Mouse (Mus musculus) B cell, adult (primary cell): ENCODE measurements around the gene Surf1. TPM values are rescaled to one million over a fixed set of nuclear protein-coding genes. Genes with fewer than 3 reads are reported as not detected.

Experiments
- total RNA-seq: library from RNA; stranded (reverse); gene quantifications from 4 replicates; pipeline ENCODE4 v1.2.4, GENCODE M21; 2023; ENCODE audit not compliant: inconsistent age

The Surf1 gene
- total RNA-seq = 55.8 to 77.5 TPM (median 60.0 TPM) in 4 replicates

DNA sequence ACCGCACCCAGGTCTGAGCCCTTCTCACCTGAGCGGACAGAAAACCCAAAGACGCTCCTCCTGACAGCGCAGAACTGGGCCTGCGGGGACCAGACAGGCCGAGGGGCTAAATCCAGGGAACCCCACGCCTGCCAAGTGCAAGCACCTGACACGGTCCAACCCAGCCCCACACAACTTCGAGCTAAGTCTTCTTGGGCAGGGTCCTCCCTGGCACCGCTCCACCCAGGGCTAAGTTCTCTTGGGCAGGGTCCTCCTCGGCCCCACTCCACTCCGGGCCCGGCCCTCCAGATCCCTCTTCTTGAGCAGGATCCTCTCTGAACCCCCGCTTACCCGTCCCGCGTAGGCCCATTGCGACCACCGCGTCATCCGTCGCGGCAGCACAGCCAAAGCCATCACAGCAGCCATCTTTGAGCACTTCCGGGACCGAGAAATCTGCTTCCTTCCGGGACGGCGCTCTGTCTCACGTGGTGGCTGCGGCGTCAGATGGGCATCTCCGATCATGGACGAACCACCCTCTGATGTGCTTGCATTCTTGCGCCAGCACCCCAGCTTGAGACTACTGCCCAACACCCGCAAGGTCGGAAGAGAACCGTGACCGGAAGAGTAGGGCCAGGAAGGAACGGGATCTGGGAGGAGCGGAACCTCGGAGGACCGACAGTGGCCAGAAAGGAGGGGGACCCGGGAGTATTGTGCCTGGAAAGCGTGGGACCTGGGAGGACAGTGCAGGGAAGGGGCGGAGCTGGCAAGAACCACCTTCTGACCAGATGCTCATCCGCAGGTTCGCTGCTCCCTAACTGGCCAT is at the start of gene Surf1, which contains the start of gene Surf2:
Gene Surf1 (minus strand): TSS at position 604 of the 802 bp plus-strand sequence.
Gene Surf2 (plus strand): TSS at position 441 of the 802 bp plus-strand sequence.

DNA sequence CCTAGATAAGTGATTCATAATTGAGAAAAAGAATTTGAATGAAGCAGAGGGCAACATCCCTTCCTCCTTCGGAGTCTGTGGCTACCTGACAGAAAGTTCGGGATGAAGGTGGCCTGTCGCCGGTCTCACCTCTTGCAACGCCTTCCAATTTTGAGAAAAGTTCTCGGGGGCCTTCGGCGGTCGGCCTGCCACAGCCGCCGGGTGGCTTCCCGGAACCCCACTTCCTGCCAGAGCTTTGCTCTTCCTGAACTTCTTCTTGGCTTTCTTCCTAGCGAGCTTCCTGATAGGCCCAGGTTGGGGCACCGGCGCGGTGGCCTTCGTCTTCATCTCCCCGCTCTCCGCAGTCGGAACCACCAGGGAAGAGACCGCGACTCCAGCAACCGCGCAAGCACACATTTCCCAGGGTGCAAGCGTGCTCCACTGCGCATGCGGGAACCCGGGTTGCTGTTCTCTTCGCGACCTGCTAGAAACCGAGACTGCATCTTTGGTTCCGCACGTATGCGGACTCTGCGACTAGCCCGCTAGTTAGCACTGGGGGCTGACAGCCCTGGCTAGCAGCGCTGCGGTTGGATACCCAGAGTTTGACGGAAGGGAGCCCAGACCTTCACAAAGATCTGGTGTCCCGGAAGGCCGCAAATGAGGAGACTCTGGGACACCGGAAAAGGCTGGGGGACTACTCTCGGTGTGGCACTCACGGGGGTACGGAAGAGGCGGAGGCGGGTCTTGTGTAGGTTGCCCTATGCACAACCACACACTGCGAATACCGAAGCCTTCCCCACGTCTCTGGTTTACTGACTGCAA is 47.8 kb upstream of the Surf1 start, which contains the start of gene Rexo4:
Gene Rexo4 (minus strand): TSS at position 464 of the 801 bp plus-strand sequence.

DNA sequence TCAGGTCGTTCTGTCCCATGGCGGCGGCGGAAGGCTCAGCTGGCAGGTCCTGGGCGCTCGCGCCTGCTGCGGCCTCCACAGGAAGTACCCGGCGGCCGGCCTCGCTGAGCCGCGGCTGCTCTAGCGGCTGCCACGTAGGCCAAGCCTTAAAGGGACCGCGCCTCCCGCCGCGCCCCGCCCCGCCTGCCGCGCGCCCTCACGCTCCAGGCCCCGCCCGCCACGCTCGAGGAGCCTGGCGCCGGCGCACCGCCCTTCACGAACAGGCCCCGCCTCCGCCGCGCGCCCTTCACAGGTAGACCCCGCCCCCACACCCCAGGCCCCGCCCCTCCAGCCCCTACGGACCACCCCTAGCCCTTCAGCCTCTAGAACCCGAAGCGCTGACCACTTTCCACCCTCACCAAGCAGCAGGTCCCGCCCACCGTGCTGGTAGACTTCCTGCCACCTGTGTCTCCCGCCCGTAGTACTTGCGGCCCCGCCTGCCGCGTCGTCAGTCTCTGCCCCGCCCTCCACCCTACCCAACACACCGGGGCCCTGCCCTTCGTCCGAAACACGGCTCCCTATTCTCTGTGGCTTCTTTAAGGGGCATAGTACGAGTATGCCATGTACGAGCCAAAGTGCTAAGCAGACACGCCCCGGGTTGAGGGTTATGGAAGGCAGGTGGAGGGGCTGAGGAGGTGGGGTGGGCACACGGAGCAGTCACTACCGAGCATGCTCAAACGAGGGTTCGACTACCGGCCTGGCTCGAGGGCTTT is 17.1 kb upstream of the Surf1 start, which contains the start of the genes Surf4 and Stkld1:
Gene Surf4 (minus strand): TSS at position 625 of the 752 bp plus-strand sequence.
Gene Stkld1 (plus strand): TSS at position 744 of the 752 bp plus-strand sequence.

DNA sequence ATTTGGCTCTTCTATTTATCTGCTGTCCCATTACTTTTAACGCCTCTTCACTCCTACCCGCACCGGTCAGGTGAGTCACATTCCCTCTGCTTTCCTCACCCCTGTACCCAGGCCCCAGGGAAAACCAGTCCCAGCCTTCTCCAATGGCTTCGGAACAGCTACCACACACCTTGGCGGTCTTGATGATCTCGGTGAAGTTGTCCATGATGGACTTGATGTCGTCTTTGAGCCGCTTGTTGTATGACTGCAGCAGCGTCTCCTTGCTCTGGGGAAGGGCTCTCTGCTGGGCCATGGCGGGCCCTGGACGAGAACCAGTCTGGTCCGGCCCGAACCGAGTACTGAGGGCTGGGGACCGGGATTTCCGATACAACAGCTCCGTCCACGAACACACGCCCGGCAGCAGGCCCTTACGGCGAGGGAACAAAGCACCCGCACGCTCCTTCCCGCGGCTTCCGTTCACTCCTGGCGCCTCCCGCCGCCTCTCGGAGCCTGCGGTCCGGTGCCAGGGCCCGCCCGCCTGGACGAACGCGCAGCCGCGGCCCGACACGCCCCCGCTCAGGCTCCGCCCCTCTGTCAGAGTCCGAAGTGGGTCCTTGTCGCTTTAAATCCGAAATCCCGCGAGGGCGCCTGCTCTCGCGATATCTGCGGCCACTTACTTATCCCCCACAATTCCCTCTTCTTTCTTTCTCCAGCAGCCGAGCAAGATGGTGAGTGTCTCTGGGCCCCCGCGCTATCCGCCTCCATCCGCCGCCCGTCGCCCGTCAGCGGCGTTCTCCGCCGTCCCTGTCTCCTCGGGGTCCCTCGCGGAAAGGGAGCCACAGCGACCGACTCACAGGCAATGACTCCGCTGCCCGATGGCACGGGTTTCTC is 6.0 kb downstream of the Surf1 start, which contains the start of the genes Med22 and Rpl7a:
Gene Med22 (minus strand): TSS at position 554 of the 870 bp plus-strand sequence.
Gene Rpl7a (plus strand): TSS at position 641 of the 870 bp plus-strand sequence.

DNA sequence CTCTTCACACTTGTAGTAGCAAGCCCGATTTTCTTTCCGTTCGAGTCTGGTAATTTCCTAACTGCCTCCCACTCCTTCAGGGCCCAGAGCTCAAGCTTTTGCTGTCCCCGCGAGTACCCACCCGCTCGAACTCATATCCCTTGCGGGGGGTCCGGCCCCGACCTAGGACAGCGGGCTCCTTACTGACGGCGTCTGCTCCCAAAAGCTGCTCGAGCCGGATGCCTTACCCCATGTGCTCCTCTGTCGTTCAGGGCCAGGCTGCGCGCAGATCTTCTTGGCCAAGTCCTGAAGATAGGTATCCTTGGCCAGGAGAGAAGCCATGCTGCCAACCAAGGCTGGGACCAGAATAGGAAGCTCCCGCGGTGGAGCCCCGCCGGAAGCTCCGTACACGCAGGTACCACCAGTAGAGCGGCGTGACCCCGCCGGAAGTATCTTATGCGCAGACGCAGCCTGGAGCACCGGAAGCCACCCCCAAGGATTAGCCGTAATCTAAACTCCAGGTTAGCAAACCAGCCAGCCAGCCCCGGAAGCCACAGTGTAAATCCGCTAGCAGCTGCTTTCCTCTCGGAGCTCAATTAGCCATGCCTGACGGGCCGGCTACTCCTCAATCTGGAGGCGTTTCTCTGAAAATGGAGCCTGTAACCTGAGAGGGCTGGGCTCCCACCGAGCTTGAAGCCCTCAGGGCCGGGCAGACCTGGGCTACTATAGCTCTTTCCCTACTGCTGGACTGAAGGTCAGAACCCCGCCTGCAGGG is 13.7 kb downstream of the Surf1 start, which contains the start of gene Surf6:
Gene Surf6 (minus strand): TSS at position 413 of the 754 bp plus-strand sequence.

DNA sequence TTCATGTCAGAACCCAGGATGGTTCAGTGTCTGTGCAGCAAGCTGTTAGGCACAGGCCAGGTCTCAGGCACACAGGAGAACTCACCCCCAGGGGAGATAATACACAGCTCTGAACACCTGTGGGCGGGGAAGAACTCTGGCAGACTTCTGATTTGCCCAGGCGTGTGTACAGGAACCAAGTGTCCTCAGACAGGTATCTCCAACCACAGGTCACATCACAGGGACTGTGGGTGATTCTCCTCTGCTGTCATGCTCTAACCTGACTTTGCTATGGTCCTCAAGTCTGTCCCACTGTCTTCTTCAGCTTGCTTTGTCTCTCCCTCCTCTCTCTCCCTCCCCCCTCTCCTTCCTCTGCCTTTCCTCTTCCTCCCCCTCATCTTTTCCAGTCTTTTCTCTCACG is 51.5 kb downstream of the Surf1 start, which contains the start of gene Abo:
Gene Abo (minus strand): TSS at position 101 of the 400 bp plus-strand sequence.

Other genes starting within 250 kb of the Surf1 start
- not detected in 4 replicates for gene Lcn4, start 245.2 kb downstream of the Surf1 start, total RNA-seq
- gene Abo, start 51.6 kb downstream of the Surf1 start, total RNA-seq = not detected in 4 replicates
- 66.0 to 76.3 TPM (median 70.9 TPM) in 4 replicates for gene Surf6, start 13.7 kb downstream of the Surf1 start, total RNA-seq
- 14.9 to 18.4 TPM (median 17.2 TPM) in 4 replicates for gene Med22, start 5.9 kb downstream of the Surf1 start, total RNA-seq
- 716 to 763 TPM (median 757 TPM) in 4 replicates for gene Rpl7a, start 5.8 kb downstream of the Surf1 start, total RNA-seq
- 45.9 to 55.5 TPM (median 50.3 TPM) in 4 replicates for gene Surf2, start 163 bp downstream of the Surf1 start, total RNA-seq
- gene Surf4, start 17.4 kb upstream of the Surf1 start, total RNA-seq = 58.8 to 67.2 TPM (median 62.0 TPM) in 4 replicates
- gene Stkld1, start 17.5 kb upstream of the Surf1 start, total RNA-seq = not detected in 4 replicates
- gene Rexo4, start 47.9 kb upstream of the Surf1 start, total RNA-seq = 56.8 to 74.9 TPM (median 67.4 TPM) in 4 replicates
- 0.16 TPM in 1 of 4 replicates, not detected in the others for gene Adamts13, start 56.9 kb upstream of the Surf1 start, total RNA-seq
- 36.1 to 44.2 TPM (median 39.9 TPM) in 4 replicates for gene Cacfd1, start 93.4 kb upstream of the Surf1 start, total RNA-seq
- 6.8 to 9.0 TPM (median 8.5 TPM) in 4 replicates for gene Slc2a6, start 111.5 kb upstream of the Surf1 start, total RNA-seq
- gene Mymk, start 155.6 kb upstream of the Surf1 start, total RNA-seq = not detected in 4 replicates
- gene Adamtsl2, start 162.8 kb upstream of the Surf1 start, total RNA-seq = 1.6 to 5.0 TPM (median 3.4 TPM) in 4 replicates
- not detected in 4 replicates for gene Fam163b, start 226.0 kb upstream of the Surf1 start, total RNA-seq
- not detected in 4 replicates for gene Dbh, start 248.7 kb upstream of the Surf1 start, total RNA-seq